Mouse (Mus musculus): Measurements from ENCODE around the gene Slc17a3. TPM values are rescaled to one million over a fixed set of nuclear protein-coding genes. Genes with fewer than 3 reads are reported as not detected.

Slc17a3 gene
- polyA plus RNA-seq (2015; fragmentation: Nextera tagmentation; extraction: Ambion mirVana) = not detected in 2 replicates

DNA sequence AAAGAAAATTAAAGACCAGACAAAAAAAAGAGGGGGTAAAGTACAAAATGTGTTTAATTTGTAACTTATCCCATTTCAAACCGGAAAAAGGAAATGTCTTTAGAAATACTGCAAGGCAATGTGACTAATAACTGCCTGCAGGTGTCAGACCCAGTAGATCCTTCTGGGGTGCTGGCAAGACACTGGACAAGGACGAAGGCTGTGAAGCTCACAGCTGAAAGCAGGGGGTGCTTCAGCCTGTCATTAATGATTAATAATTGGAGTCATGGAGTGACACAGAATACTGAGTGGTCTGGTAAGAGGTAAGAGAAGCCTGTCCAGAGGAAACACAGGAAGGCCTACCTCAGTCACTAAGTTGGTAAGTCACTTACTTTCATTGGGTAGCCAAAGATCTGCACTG is at the start of gene Slc17a3:
Gene Slc17a3 (plus strand): TSS at position 127 of the 400 bp plus-strand sequence.

GRCm38 (mm10) chr13:23806422-23807052 is 32.7 kb upstream of the Slc17a3 start, which contains the start of gene Slc17a2:
Slc17a2 (plus strand) TSS chr13:23806993.

GRCm38 (mm10) chr13:23867405-23867804 is 28.2 kb downstream of the Slc17a3 start, which contains the start of gene Slc17a1:
Slc17a1 (plus strand) TSS chr13:23867750.

Other genes with a start within 250 kb of the Slc17a3 start
- 2.5 and 3.2 TPM in 2 replicates for gene Hist1h2be, start 218.3 kb upstream of the Slc17a3 start, polyA plus RNA-seq (2015; fragmentation: Nextera tagmentation; extraction: Ambion mirVana)
- 31.4 and 33.9 TPM in 2 replicates for gene Hist1h1e, start 216.9 kb upstream of the Slc17a3 start, polyA plus RNA-seq (2015; fragmentation: Nextera tagmentation; extraction: Ambion mirVana)
- 1.9 and 3.1 TPM in 2 replicates for gene Hist1h2ac, start 155.5 kb upstream of the Slc17a3 start, polyA plus RNA-seq (2015; fragmentation: Nextera tagmentation; extraction: Ambion mirVana)
- 77.4 and 85.8 TPM in 2 replicates for gene Hist1h2bc, start 155.2 kb upstream of the Slc17a3 start, polyA plus RNA-seq (2015; fragmentation: Nextera tagmentation; extraction: Ambion mirVana)
- not detected in 2 replicates for gene Hist1h1t, start 143.6 kb upstream of the Slc17a3 start, polyA plus RNA-seq (2015; fragmentation: Nextera tagmentation; extraction: Ambion mirVana)
- 18.8 TPM in 2 replicates for gene Hist1h4c, start 141.0 kb upstream of the Slc17a3 start, polyA plus RNA-seq (2015; fragmentation: Nextera tagmentation; extraction: Ambion mirVana)
- gene Hfe, start 128.6 kb upstream of the Slc17a3 start, polyA plus RNA-seq (2015; fragmentation: Nextera tagmentation; extraction: Ambion mirVana) = 10.7 and 14.6 TPM in 2 replicates
- gene Hist1h1c, start 100.6 kb upstream of the Slc17a3 start, polyA plus RNA-seq (2015; fragmentation: Nextera tagmentation; extraction: Ambion mirVana) = 62.5 and 68.9 TPM in 2 replicates
- gene Hist1h3c, start 93.8 kb upstream of the Slc17a3 start, polyA plus RNA-seq (2015; fragmentation: Nextera tagmentation; extraction: Ambion mirVana) = 10.7 and 11.0 TPM in 2 replicates
- gene Hist1h2bb, start 92.7 kb upstream of the Slc17a3 start, polyA plus RNA-seq (2015; fragmentation: Nextera tagmentation; extraction: Ambion mirVana) = 7.7 and 9.4 TPM in 2 replicates
- 104 and 128 TPM in 2 replicates for gene Hist1h2ab, start 88.3 kb upstream of the Slc17a3 start, polyA plus RNA-seq (2015; fragmentation: Nextera tagmentation; extraction: Ambion mirVana)
- 51.9 and 64.5 TPM in 2 replicates for gene Hist1h3b, start 87.2 kb upstream of the Slc17a3 start, polyA plus RNA-seq (2015; fragmentation: Nextera tagmentation; extraction: Ambion mirVana)
- gene Hist1h4b, start 82.4 kb upstream of the Slc17a3 start, polyA plus RNA-seq (2015; fragmentation: Nextera tagmentation; extraction: Ambion mirVana) = 8.3 and 9.5 TPM in 2 replicates
- gene Hist1h4a, start 78.2 kb upstream of the Slc17a3 start, polyA plus RNA-seq (2015; fragmentation: Nextera tagmentation; extraction: Ambion mirVana) = 1.3 and 1.4 TPM in 2 replicates
- gene Hist1h3a, start 77.0 kb upstream of the Slc17a3 start, polyA plus RNA-seq (2015; fragmentation: Nextera tagmentation; extraction: Ambion mirVana) = 26.7 and 31.7 TPM in 2 replicates
- 15.4 and 20.8 TPM in 2 replicates for gene Hist1h1a, start 75.8 kb upstream of the Slc17a3 start, polyA plus RNA-seq (2015; fragmentation: Nextera tagmentation; extraction: Ambion mirVana)
- gene Trim38, start 69.5 kb upstream of the Slc17a3 start, polyA plus RNA-seq (2015; fragmentation: Nextera tagmentation; extraction: Ambion mirVana) = not detected in 2 replicates
- gene Slc17a2, start 32.4 kb upstream of the Slc17a3 start, polyA plus RNA-seq (2015; fragmentation: Nextera tagmentation; extraction: Ambion mirVana) = not detected in 2 replicates
- gene Slc17a1, start 28.3 kb downstream of the Slc17a3 start, polyA plus RNA-seq (2015; fragmentation: Nextera tagmentation; extraction: Ambion mirVana) = not detected in 2 replicates
- 0.16 TPM in 2 replicates for gene Slc17a4, start 75.6 kb downstream of the Slc17a3 start, polyA plus RNA-seq (2015; fragmentation: Nextera tagmentation; extraction: Ambion mirVana)
- gene Hist1h2ba, start 94.7 kb downstream of the Slc17a3 start, polyA plus RNA-seq (2015; fragmentation: Nextera tagmentation; extraction: Ambion mirVana) = not detected in 2 replicates
- not detected in 2 replicates for gene Hist1h2aa, start 95.0 kb downstream of the Slc17a3 start, polyA plus RNA-seq (2015; fragmentation: Nextera tagmentation; extraction: Ambion mirVana)
- not detected in 2 replicates for gene Scgn, start 151.8 kb downstream of the Slc17a3 start, polyA plus RNA-seq (2015; fragmentation: Nextera tagmentation; extraction: Ambion mirVana)

Measured in spleen, postnatal 0 days (tissue).